Mouse (Mus musculus): Measurements from ENCODE around the gene Megf6. TPM values are rescaled to one million over a fixed set of nuclear protein-coding genes. Genes with fewer than 3 reads are reported as not detected.

The Megf6 gene
- total RNA-seq, 2 experiments from 2014 or later: 3.7 to 4.6 TPM

Other genes starting within 250 kb of the Megf6 start
- gene A430005L14Rik, start 213.5 kb upstream of the Megf6 start, total RNA-seq (2021): 10 to 100 TPM; 15.5 to 15.8 TPM
- 1 to 10 TPM; 1.3 to 2.2 TPM for gene Dffb, start 195.6 kb upstream of the Megf6 start, total RNA-seq (2021)
- gene Cep104, start 195.5 kb upstream of the Megf6 start, total RNA-seq (2021): 10 to 100 TPM; 28.8 to 29.5 TPM
- 10 to 100 TPM; 38.4 to 41.6 TPM for gene Lrrc47, start 159.0 kb upstream of the Megf6 start, total RNA-seq (2021)
- gene Smim1, start 144.5 kb upstream of the Megf6 start, total RNA-seq (2021): 1 to 10 TPM; 5.4 to 5.6 TPM
- gene Ccdc27, start 128.1 kb upstream of the Megf6 start, total RNA-seq (2021): not detected
- under 1 TPM in 1 of 2 experiments, not detected in 1; 0.15 TPM for gene Trp73, start 30.5 kb upstream of the Megf6 start, total RNA-seq (2021)
- gene Wrap73, start 28.4 kb upstream of the Megf6 start, total RNA-seq (2021): 10 to 100 TPM; 12.3 to 12.8 TPM
- 100 to 1,000 TPM; 120 to 127 TPM for gene Tprgl, start 10.1 kb upstream of the Megf6 start, total RNA-seq (2021)
- under 1 TPM; 0.46 to 0.52 TPM for gene Arhgef16, start 130.9 kb downstream of the Megf6 start, total RNA-seq (2021)
- gene B230104I21Rik, start 165.4 kb downstream of the Megf6 start, total RNA-seq (2021): not detected